Mouse (Mus musculus) lung, postnatal 0 days (tissue): ENCODE measurements at regions not wholly inside any gene's neighbourhood (a gene's known extent, or its start where the extent isn't known, plus 50 kb on each side); places are given as distances from the start of the nearest gene placed in this dataset.

Experiments used
- CTCF ChIP-seq: IDR thresholded peaks from 2 replicates; pipeline ENCODE4 v1.5.1; 2016; ENCODE audit warnings: antibody characterized with exemption, mild to moderate bottlenecking
- EP300 ChIP-seq: IDR thresholded peaks from 2 replicates; pipeline ENCODE4 v1.6.1; 2016; ENCODE audit warnings: antibody characterized with exemption, mild to moderate bottlenecking, control low read depth

- TF ChIP-seq CTCF (no peak), EP300 (no peak)
These were observed 283.0 kb upstream of the Tle3 start for GRCm38 (mm10) chr9:61089066-61089686.
